Mouse (Mus musculus) lung, postnatal 25 days (tissue): ENCODE data around the gene Wnt5b.

ENCODE experiments used
- DNase-seq: peaks from one replicate; pipeline ENCODE4 v3.0.0; 2022; ENCODE audit warnings: low spot score

Gene Wnt5b

GRCm38 (mm10) chr6:119417354-119417753 lies 126.8 kb downstream of the Wnt5b start, which contains the start of gene Adipor2:
Gene Adipor2, minus strand, starts transcription at chr6:119417704.
- peak; percentile 84 for DNase-seq

- no peak for DNase-seq
Measured at GRCm38 (mm10) chr6:119416643-119417042, 127.5 kb downstream of the Wnt5b start.

- DNase-seq: no peak
Measured at GRCm38 (mm10) chr6:119414262-119415043, 129.7 kb downstream of the Wnt5b start.

- DNase-seq: no peak
Measured at GRCm38 (mm10) chr6:119412588-119412987, 131.6 kb downstream of the Wnt5b start.

- no peak for DNase-seq
Measured at GRCm38 (mm10) chr6:119411511-119411910, 132.6 kb downstream of the Wnt5b start.

- no peak for DNase-seq
Measured at GRCm38 (mm10) chr6:119409766-119410165, 134.4 kb downstream of the Wnt5b start.

GRCm38 (mm10) chr6:119408582-119408981 lies 135.6 kb downstream of the Wnt5b start:
- DNase-seq: peak; percentile 49

- DNase-seq: no peak
Measured at GRCm38 (mm10) chr6:119407818-119408217, 136.3 kb downstream of the Wnt5b start.

- DNase-seq: no peak
Measured at GRCm38 (mm10) chr6:119406528-119406927, 137.6 kb downstream of the Wnt5b start.

GRCm38 (mm10) chr6:119405310-119405709 lies 138.8 kb downstream of the Wnt5b start:
- DNase-seq: no peak

GRCm38 (mm10) chr6:119404854-119405253 lies 139.3 kb downstream of the Wnt5b start:
- DNase-seq: no peak

- no peak for DNase-seq
Measured at GRCm38 (mm10) chr6:119402976-119403375, 141.2 kb downstream of the Wnt5b start.

GRCm38 (mm10) chr6:119401545-119402304 lies 142.4 kb downstream of the Wnt5b start:
- DNase-seq: no peak

GRCm38 (mm10) chr6:119400649-119401048 lies 143.5 kb downstream of the Wnt5b start:
- DNase-seq: no peak

- DNase-seq: no peak
Measured at GRCm38 (mm10) chr6:119399371-119399770, 144.8 kb downstream of the Wnt5b start.

GRCm38 (mm10) chr6:119396309-119396634 lies 147.9 kb downstream of the Wnt5b start:
- peak; percentile 91 for DNase-seq

- DNase-seq: no peak
Measured at GRCm38 (mm10) chr6:119395421-119396308, 148.5 kb downstream of the Wnt5b start.

GRCm38 (mm10) chr6:119392836-119393235 lies 151.3 kb downstream of the Wnt5b start:
- DNase-seq: no peak

- no peak for DNase-seq
Measured at GRCm38 (mm10) chr6:119390728-119391127, 153.4 kb downstream of the Wnt5b start.

- DNase-seq: no peak
Measured at GRCm38 (mm10) chr6:119389089-119389488, 155.1 kb downstream of the Wnt5b start.

GRCm38 (mm10) chr6:119388650-119389012 lies 155.5 kb downstream of the Wnt5b start:
- peak; percentile 97 for DNase-seq
